Mouse (Mus musculus) kidney, postnatal 0 days (tissue): ENCODE results near the gene Adgrv1. TPM values are rescaled to one million over a fixed set of nuclear protein-coding genes. Genes with fewer than 3 reads are reported as not detected.
A peak's percentile ranks its signal among the peaks of the same experiment; 100 is the strongest.

Experiments used
- ATAC-seq: fragments of 200-750 bp; cut with Nextera tagmentation; replicated peaks from 2 replicates; pipeline ENCODE4 v1.8.0; 2017; ENCODE audit warnings: low read depth, moderate number of reproducible peaks, moderate TSS enrichment, moderate library complexity; ENCODE audit not compliant: low FRiP score
- DNase-seq: peaks from one replicate; pipeline ENCODE4 v3.0.0-alpha.2; 2016; ENCODE audit warnings: low spot score
- H3K27ac ChIP-seq: fragments of 300-500 bp; sonication (generic); 2 replicates; pipeline ENCODE4 v1.5.1; 2014; ENCODE audit warnings: mild to moderate bottlenecking
- H3K27me3 ChIP-seq: fragments of 300-500 bp; sonication (generic); 2 replicates; pipeline ENCODE4 v1.6.1; 2014; ENCODE audit warnings: low read length, mixed read lengths; ENCODE audit not compliant: insufficient read depth
- H3K36me3 ChIP-seq: fragments of 300-500 bp; sonication (generic); 2 replicates; pipeline ENCODE4 v1.6.1; 2014; ENCODE audit warnings: low read length, mixed read lengths; ENCODE audit not compliant: insufficient read depth
- H3K4me1 ChIP-seq: fragments of 300-500 bp; sonication (generic); replicated peaks from 2 replicates; pipeline ENCODE4 v1.6.1; 2014; ENCODE audit warnings: antibody characterized with exemption, low read length, mixed read lengths; ENCODE audit not compliant: insufficient read depth
- H3K4me2 ChIP-seq: fragments of 300-500 bp; sonication (generic); 2 replicates; pipeline ENCODE4 v1.6.1; 2014; ENCODE audit warnings: mild to moderate bottlenecking, low read length, moderate library complexity, mixed read lengths
- H3K4me3 ChIP-seq: fragments of 300-500 bp; sonication (generic); replicated peaks from 2 replicates; pipeline ENCODE4 v1.5.1; 2014; ENCODE audit warnings: low read depth, low read length
- H3K9ac ChIP-seq: fragments of 300-500 bp; sonication (generic); 2 replicates; pipeline ENCODE4 v1.6.1; 2014; ENCODE audit warnings: low read depth, low read length
- H3K9me3 ChIP-seq: fragments of 300-500 bp; sonication (generic); replicated peaks from 2 replicates; pipeline ENCODE4 v1.6.1; 2016; ENCODE audit warnings: low read length, inconsistent platforms, mixed read lengths
- CTCF ChIP-seq: IDR thresholded peaks from 2 replicates; pipeline ENCODE4 v1.5.1; 2016; ENCODE audit warnings: antibody characterized with exemption, low read depth, mild to moderate bottlenecking, moderate library complexity
- WGBS: fragments of 180-500 bp; shearing (Covaris S2); extraction: QIAGEN DNeasy Blood & Tissue Kit; methylation state at CpG from one replicate; pipeline ENCODE4 v1.1.7; 2014; 5-methylcytosine and 5-hydroxymethylcytosine counted together
- polyA plus RNA-seq: library from polyadenylated mRNA; unstranded; fragments of >200 nt; fragmentation: Nextera tagmentation; extraction: Ambion mirVana; gene quantifications from 2 replicates; pipeline ENCODE4 v1.2.1, GENCODE M21; 2015

Adgrv1 gene
- polyA plus RNA-seq, 1 experiment from 2014 or later = 2.7 TPM

GRCm38 (mm10) chr13:81264465-81264864 lies 368.5 kb downstream of the Adgrv1 start:
- no peaks in the 10 kb centered on the region for H3K9me3 ChIP-seq
- 83% methylated on average over 1 of the region's 1 CpGs for WGBS
- H3K4me2 ChIP-seq = no peak overlapping the region
- ATAC-seq = no peak
- H3K27me3 ChIP-seq = no peaks in the 10 kb centered on the region
- no peak overlapping the region for H3K27ac ChIP-seq
- H3K4me1 ChIP-seq = no peaks in the 10 kb centered on the region
- no peak for TF ChIP-seq CTCF
- H3K4me3 ChIP-seq = no peak overlapping the region
- H3K36me3 ChIP-seq = no peaks in the 10 kb centered on the region
- no peak overlapping the region for H3K9ac ChIP-seq
- DNase-seq = no peak

- Histone ChIP-seq H3K4me3 (no peak overlapping the region), H3K36me3 (no peaks in the 10 kb centered on the region), H3K27ac (no peak overlapping the region), H3K27me3 (no peaks in the 10 kb centered on the region), H3K9me3 (no peaks in the 10 kb centered on the region), H3K9ac (no peak overlapping the region), H3K4me1 (no peaks in the 10 kb centered on the region), H3K4me2 (no peak overlapping the region)
- TF ChIP-seq CTCF = no peak
- ATAC-seq (no peak), DNase-seq (no peak)
- 85% methylated on average over 2 of the region's 2 CpGs for WGBS
Observed at GRCm38 (mm10) chr13:81241181-81241580, 391.8 kb downstream of the Adgrv1 start.

DNA sequence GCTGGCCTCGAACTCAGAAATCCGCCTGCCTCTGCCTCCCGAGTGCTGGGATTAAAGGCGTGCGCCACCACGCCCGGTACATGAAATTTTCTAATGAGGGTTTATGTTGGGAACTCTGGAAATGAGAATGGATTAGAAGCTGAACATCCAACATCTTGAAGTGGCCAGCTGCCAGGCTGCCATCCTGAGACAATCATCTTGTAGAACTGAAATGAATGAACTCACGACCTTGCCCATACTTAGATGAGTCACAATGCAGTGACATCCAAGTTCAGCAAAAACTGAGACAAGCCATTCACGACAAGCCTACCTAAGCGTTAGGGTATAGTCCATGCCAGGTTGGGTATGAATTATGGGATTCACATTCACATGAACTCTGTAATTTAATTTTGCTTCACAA lies 393.1 kb downstream of the Adgrv1 start:
- Histone ChIP-seq H3K9ac (no peak overlapping the region), H3K36me3 (no peaks in the 10 kb centered on the region), H3K27me3 (no peaks in the 10 kb centered on the region), H3K27ac (no peak overlapping the region), H3K4me1 (no peaks in the 10 kb centered on the region), H3K4me2 (no peak overlapping the region), H3K9me3 (no peaks in the 10 kb centered on the region), H3K4me3 (no peak overlapping the region)
- ATAC-seq (no peak), DNase-seq (no peak)
- 96% methylated on average over 8 of the region's 10 CpGs for WGBS
- TF ChIP-seq CTCF = no peak

DNA sequence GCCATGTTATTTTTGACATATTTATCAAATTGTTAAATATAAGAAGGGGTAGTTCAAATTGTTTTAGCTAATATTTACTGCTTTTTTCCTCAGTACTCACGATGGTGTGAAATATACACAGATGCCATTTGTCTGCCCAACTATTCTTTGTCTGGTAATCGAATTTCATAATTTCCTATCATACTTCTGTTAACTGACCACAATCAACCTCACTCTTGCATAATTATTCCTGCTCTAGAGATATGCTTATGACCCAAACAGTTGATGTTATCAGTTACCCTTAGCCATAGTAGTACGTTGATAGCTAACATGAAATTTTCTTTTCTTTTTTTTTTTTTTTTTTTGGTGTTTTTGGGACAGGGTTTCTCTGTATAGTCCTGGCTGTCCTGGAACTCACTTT lies 393.5 kb downstream of the Adgrv1 start:
- ATAC-seq (no peak), DNase-seq (no peak)
- Histone ChIP-seq H3K27me3 (no peaks in the 10 kb centered on the region), H3K9me3 (no peaks in the 10 kb centered on the region), H3K9ac (no peak overlapping the region), H3K27ac (no peak overlapping the region), H3K4me1 (no peaks in the 10 kb centered on the region), H3K36me3 (no peaks in the 10 kb centered on the region), H3K4me2 (no peak overlapping the region), H3K4me3 (no peak overlapping the region)
- TF ChIP-seq CTCF = no peak
- WGBS = 88% methylated on average over 3 of the region's 3 CpGs

DNA sequence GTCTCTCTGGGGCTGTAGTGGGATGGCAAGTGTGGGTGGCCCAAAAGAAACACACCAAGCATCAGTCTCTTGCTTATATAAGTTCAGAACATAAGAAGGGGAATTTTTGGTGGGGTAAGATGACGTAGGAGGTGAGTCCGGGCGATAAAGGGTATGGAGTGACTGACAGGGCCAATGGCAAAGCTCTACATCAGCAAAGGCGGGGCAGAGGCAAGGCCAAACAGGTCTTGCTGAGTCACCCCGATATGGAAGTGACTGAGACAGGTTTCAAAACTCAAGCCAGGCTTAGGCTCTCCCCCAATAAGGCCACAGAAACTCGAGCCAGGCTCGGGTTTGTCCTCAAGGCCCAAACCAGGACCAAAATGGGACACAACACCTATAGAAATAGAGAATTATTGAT lies 394.1 kb downstream of the Adgrv1 start:
- Histone ChIP-seq H3K27ac (no peak overlapping the region), H3K9me3 (no peaks in the 10 kb centered on the region), H3K36me3 (no peaks in the 10 kb centered on the region), H3K9ac (no peak overlapping the region), H3K4me1 (no peaks in the 10 kb centered on the region), H3K27me3 (no peaks in the 10 kb centered on the region), H3K4me3 (no peak overlapping the region), H3K4me2 (no peak overlapping the region)
- 89% methylated on average over 7 of the region's 7 CpGs for WGBS
- ATAC-seq (no peak), DNase-seq (no peak)
- TF ChIP-seq CTCF = no peak

GRCm38 (mm10) chr13:81237947-81238346 lies 395.0 kb downstream of the Adgrv1 start:
- ATAC-seq (no peak), DNase-seq (no peak)
- H3K4me2 ChIP-seq = no peak overlapping the region
- H3K27ac ChIP-seq = no peak overlapping the region
- H3K9me3 ChIP-seq = no peaks in the 10 kb centered on the region
- 82% methylated on average over 5 of the region's 5 CpGs for WGBS
- H3K4me1 ChIP-seq = no peaks in the 10 kb centered on the region
- H3K9ac ChIP-seq = no peak overlapping the region
- H3K36me3 ChIP-seq = no peaks in the 10 kb centered on the region
- TF ChIP-seq CTCF = peak; percentile 13; the same call in 1 of the 2 replicates
- H3K4me3 ChIP-seq = no peak overlapping the region
- no peaks in the 10 kb centered on the region for H3K27me3 ChIP-seq

DNA sequence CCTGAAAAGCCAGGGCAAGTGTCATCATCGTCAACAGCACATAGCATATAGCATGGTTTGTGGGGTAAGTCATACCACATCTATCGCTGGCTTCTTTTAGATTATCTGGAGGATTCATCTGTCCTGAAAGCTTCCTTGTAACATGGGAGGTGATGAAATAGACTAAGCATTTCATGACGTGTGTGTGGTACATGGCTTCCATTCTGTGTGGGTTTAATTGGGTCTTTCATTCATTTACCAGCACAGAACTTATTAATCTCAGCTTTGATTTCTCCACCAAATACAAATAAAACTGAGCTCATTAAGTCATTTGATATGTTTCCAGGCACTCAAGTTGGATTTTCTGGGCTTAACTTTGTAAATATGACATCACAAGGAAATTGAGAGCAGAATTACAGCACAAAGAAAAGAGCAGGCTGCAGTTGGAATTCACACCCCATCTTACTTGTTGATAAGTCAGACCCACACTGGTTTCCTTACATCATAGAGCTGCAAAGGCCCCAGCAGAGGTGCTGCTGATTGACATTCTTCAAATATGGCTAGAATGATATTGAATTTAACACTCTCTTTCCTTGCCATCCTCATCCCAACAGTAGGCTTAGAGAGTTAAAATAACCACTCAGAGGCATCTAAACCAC lies 396.1 kb downstream of the Adgrv1 start:
- Histone ChIP-seq H3K27ac (no peak overlapping the region), H3K9ac (no peak overlapping the region), H3K4me2 (no peak overlapping the region), H3K4me1 (no peaks in the 10 kb centered on the region), H3K27me3 (no peaks in the 10 kb centered on the region), H3K4me3 (no peak overlapping the region), H3K36me3 (no peaks in the 10 kb centered on the region), H3K9me3 (no peaks in the 10 kb centered on the region)
- DNase-seq = no peak
- no peak for TF ChIP-seq CTCF
- no peak for ATAC-seq
- 71% methylated on average over 3 of the region's 3 CpGs for WGBS
